Mouse (Mus musculus): ENCODE measurements around the gene Itgb1.

GRCm38 (mm10) chr8:128735692-128736091 is 50.2 kb downstream of the Itgb1 start:
- TF ChIP-seq CTCF (IDR thresholded peaks at IDR 0.05; ENCODE audit: borderline replicate concordance, insufficient read depth, low read depth, low read length), result no peak
- TF ChIP-seq POLR2A (IDR thresholded peaks at IDR 0.05; ENCODE audit: borderline replicate concordance, insufficient read depth, low read length), result no peak

All from cerebellum, adult 2 months (tissue).